Mouse (Mus musculus): ENCODE measurements around the gene Tyw1. TPM values are rescaled to one million over a fixed set of nuclear protein-coding genes. Genes with fewer than 3 reads are reported as not detected.

Tyw1 gene
- polyA plus RNA-seq (2012): 0.36 and 0.39 TPM in 2 replicates

DNA sequence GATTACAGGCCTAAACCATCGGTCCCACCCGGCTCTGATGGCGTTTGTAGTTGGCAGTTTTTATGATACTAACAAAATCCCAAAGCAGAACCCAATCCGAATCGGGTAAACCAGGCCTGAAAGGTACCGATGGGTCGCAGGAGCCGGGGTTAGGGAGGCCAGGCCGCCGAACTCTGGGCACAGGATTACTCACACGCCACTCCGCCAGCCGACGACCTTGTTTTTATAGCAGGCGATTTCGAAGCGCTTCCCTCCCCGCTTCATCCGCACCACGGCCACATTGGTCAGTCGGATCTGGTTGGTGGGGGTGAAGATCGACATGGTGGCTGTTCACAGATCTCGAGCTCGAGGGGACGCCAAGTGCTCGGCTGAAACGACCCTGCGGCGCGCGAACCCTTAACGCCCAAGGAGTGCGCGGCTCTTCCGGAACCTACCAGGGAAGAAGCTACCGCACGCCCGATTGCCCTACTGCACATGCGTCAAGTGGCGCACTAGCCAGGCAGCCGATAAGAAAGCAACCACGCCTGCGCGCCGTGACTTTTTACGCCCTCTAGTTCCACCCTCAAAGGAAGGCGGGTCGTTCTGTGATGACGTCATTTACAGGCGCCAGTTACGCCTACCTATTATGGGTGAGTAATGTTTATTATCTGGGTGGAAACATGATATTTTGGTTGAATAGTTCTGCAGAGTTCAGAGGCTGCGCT lies at the start of gene Tyw1, which contains the start of gene Sbds:
Tyw1 (plus strand) TSS at position 603 of the 704 bp plus-strand sequence.
Sbds (minus strand) TSS at position 514 of the 704 bp plus-strand sequence.
- H3K9me3 ChIP-seq (ENCODE audit: control insufficient read depth, low read length): no peaks in the 10 kb centered on the region
- TF ChIP-seq GATA1 (IDR thresholded peaks at IDR 0.05; ENCODE audit: low read length) (peak; percentile 87), TAL1 (IDR thresholded peaks at IDR 0.05; ENCODE audit: low read length) (no peak)
- peaks cover 44% of the 10 kb centered on the region for H3K36me3 ChIP-seq (ENCODE audit: control insufficient read depth)
- H3K27me3 ChIP-seq (ENCODE audit: control insufficient read depth): no peaks in the 10 kb centered on the region
- peaks cover 45% of the 10 kb centered on the region for H3K4me1 ChIP-seq (ENCODE audit: control insufficient read depth)
- peak within 1 kb of the TSS; percentile 92 for H3K4me3 ChIP-seq (replicated peaks)

DNA sequence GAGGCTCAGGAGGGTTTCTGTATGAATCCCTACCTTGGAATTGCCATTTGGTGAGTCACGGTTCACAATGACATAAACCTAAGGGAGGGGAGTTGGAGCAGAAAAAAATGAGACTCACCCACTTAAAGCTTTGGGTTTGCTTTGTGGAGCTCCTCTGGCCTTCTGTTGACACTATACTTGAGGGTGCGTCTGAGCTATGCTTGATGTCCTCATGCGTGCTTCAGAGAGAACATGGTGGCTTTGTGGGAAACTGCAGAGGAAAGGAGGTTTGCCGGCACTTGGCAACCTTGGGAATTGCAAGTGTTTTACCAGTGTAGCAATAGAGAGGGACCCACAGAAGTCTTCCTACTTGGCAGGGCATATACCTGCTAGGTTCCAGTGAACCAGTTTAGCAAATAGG lies 48.1 kb upstream of the Tyw1 start:
- no peak for TF ChIP-seq TAL1 (IDR thresholded peaks at IDR 0.05; ENCODE audit: low read length)
- TF ChIP-seq GATA1 (IDR thresholded peaks at IDR 0.05; ENCODE audit: low read length): no peak
- H3K27me3 ChIP-seq (ENCODE audit: control insufficient read depth): no peaks in the 10 kb centered on the region
- H3K4me1 ChIP-seq (ENCODE audit: control insufficient read depth): no peaks in the 10 kb centered on the region; the same call in 1 of the 2 replicates
- H3K9me3 ChIP-seq (ENCODE audit: control insufficient read depth, low read length): no peaks in the 10 kb centered on the region
- H3K36me3 ChIP-seq (ENCODE audit: control insufficient read depth): peaks cover 96% of the 10 kb centered on the region
- H3K4me3 ChIP-seq (replicated peaks): no peak overlapping the region

DNA sequence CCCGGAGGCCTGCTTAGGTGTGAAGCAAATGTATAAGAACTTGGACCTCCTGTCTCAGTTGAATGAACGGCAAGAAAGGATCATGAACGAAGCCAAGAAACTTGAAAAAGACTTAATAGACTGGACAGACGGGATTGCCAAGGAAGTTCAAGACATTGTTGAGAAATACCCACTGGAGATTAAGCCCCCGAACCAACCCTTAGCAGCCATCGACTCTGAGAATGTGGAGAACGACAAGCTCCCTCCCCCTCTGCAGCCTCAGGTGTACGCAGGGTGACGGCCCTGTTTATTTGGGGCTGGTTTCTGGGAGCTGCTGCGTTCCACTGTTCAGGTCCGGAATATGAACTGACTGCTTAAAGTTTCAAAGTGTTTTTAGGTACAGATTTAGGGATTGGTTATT lies 42.5 kb upstream of the Tyw1 start:
- TF ChIP-seq TAL1 (IDR thresholded peaks at IDR 0.05; ENCODE audit: low read length): no peak
- TF ChIP-seq GATA1 (IDR thresholded peaks at IDR 0.05; ENCODE audit: low read length): no peak
- Histone ChIP-seq H3K36me3 (ENCODE audit: control insufficient read depth) (peaks cover 79% of the 10 kb centered on the region), H3K9me3 (ENCODE audit: control insufficient read depth, low read length) (peaks cover 2% of the 10 kb centered on the region; the same call in 1 of the 2 replicates), H3K4me1 (ENCODE audit: control insufficient read depth) (no peaks in the 10 kb centered on the region; the same call in 1 of the 2 replicates), H3K4me3 (replicated peaks) (no peak overlapping the region), H3K27me3 (ENCODE audit: control insufficient read depth) (no peaks in the 10 kb centered on the region)

DNA sequence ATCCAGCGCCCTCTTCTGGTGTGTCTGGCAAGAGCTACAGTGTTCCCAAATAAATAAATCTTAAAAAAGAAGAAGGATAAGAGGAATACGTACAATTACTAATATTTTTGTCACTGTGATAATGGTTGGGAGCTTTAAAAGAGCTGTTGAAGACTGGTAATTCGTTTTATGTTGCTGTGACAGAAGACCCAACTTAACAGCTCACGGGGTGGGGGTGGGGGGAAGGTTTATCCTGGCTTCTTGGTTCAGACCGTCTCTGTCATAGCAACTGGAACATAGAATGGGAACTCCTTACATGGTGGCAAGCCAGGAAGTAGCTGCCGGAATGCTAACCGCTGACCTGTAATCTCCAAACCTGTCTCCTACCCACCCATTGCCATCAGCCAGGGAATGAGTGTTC lies 38.6 kb upstream of the Tyw1 start, which contains the start of gene Tmem248:
Tmem248 (plus strand) TSS at position 301 of the 400 bp plus-strand sequence.
- no peak for TF ChIP-seq GATA1 (IDR thresholded peaks at IDR 0.05; ENCODE audit: low read length)
- no peak for TF ChIP-seq TAL1 (IDR thresholded peaks at IDR 0.05; ENCODE audit: low read length)
- Histone ChIP-seq H3K27me3 (ENCODE audit: control insufficient read depth) (no peaks in the 10 kb centered on the region), H3K4me3 (replicated peaks) (no peak within 1 kb of the TSS), H3K4me1 (ENCODE audit: control insufficient read depth) (peaks cover 11% of the 10 kb centered on the region), H3K9me3 (ENCODE audit: control insufficient read depth, low read length) (peaks cover 5% of the 10 kb centered on the region; the same call in 1 of the 2 replicates), H3K36me3 (ENCODE audit: control insufficient read depth) (peaks cover 41% of the 10 kb centered on the region)

DNA sequence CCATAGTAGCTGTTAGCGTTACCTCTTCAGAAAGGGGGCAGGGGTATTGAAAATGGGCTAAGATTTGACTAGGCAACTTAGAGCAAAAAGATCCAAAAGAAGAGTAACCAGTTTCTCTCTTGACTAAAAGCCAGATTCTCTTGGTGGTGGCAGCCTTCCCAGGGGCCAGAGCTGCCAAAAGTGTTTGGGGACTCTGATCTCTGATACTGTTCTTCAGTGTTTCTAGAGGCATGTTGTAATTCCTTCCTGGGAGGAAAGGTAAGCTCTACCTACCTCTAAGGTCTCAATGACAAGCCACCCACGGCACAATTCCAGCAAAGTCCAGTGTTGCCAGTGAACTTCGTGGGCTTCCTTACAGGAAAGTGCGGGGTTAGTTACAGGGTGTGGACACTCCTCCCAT lies 38.0 kb upstream of the Tyw1 start:
- TF ChIP-seq GATA1 (IDR thresholded peaks at IDR 0.05; ENCODE audit: low read length) (no peak), TAL1 (IDR thresholded peaks at IDR 0.05; ENCODE audit: low read length) (no peak)
- peaks cover 5% of the 10 kb centered on the region; the same call in 1 of the 2 replicates for H3K9me3 ChIP-seq (ENCODE audit: control insufficient read depth, low read length)

DNA sequence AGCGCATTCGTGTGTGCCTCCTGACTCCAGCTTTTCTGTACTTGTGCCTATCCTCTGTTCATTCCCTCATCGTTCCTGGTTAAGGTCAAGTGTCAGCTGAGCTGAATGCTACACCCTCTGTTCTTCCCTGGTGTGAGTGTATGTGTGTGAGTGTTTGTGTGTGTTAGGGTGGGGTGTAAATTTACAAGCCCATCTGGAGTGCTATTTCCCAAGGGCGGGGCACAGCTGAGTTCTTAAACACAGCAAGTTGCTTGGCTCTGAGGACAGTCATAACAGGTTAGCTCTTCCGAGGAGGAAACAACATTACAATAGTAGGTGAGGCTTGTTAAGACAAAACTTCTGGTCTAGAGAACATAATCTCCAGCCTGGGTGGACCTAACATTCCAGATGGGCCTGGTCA lies 37.1 kb upstream of the Tyw1 start:
- H3K9me3 ChIP-seq (ENCODE audit: control insufficient read depth, low read length): peaks cover 5% of the 10 kb centered on the region; the same call in 1 of the 2 replicates
- peaks cover 19% of the 10 kb centered on the region for H3K4me1 ChIP-seq (ENCODE audit: control insufficient read depth)
- H3K36me3 ChIP-seq (ENCODE audit: control insufficient read depth): peaks cover 25% of the 10 kb centered on the region
- TF ChIP-seq TAL1 (IDR thresholded peaks at IDR 0.05; ENCODE audit: low read length) (no peak), GATA1 (IDR thresholded peaks at IDR 0.05; ENCODE audit: low read length) (no peak)
- no peak overlapping the region for H3K4me3 ChIP-seq (replicated peaks)
- H3K27me3 ChIP-seq (ENCODE audit: control insufficient read depth): no peaks in the 10 kb centered on the region

More for the DNA sequence above, 38.0 kb upstream of the Tyw1 start:
- peaks cover 13% of the 10 kb centered on the region for H3K4me1 ChIP-seq (ENCODE audit: control insufficient read depth)
- no peaks in the 10 kb centered on the region for H3K27me3 ChIP-seq (ENCODE audit: control insufficient read depth)
- peaks cover 35% of the 10 kb centered on the region for H3K36me3 ChIP-seq (ENCODE audit: control insufficient read depth)
- no peak overlapping the region for H3K4me3 ChIP-seq (replicated peaks)

DNA sequence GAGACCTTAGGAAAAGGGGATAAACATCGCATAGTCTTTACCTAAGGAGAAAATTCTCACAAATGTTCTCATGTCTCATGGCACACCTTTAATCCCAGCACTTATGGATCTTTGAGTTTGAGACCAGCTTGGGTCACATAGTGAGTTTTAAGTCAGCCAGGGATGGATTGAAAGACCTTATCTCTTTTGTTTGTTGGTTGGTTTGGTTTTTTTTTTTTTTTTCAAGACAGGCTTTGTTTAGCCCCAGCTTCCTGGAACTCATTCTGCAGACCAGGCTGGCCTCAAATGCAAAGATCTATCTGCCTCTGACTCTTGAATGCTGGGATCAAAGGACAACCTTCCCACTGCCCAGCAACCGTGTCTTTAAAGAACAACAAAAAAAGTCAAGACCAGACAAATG lies 34.1 kb upstream of the Tyw1 start:
- Histone ChIP-seq H3K4me1 (ENCODE audit: control insufficient read depth) (peaks cover 34% of the 10 kb centered on the region), H3K36me3 (ENCODE audit: control insufficient read depth) (peaks cover 26% of the 10 kb centered on the region), H3K9me3 (ENCODE audit: control insufficient read depth, low read length) (peaks cover 5% of the 10 kb centered on the region; the same call in 1 of the 2 replicates), H3K27me3 (ENCODE audit: control insufficient read depth) (no peaks in the 10 kb centered on the region), H3K4me3 (replicated peaks) (peak overlapping the region; percentile 95)
- TF ChIP-seq GATA1 (IDR thresholded peaks at IDR 0.05; ENCODE audit: low read length) (no peak), TAL1 (IDR thresholded peaks at IDR 0.05; ENCODE audit: low read length) (no peak)

DNA sequence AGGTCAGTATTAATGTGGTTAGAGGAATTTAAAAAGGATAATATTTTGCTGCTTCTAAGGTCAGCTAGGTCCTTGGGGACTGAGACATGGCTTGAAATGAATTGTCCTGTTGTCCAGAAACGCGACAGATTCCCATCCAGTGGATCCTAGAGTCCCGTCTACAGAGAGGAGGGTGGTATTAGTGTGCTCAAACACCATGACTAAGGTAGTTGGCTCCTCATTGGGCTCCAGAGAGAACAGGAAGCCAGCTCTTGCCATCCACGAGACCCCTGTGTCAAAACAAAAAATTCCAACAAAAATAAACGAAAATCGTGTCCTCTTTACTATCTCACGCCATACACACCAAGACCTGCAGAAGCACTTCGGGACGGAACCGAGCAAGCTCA lies 33.7 kb upstream of the Tyw1 start:
- Histone ChIP-seq H3K36me3 (ENCODE audit: control insufficient read depth) (peaks cover 30% of the 10 kb centered on the region), H3K4me3 (replicated peaks) (peak overlapping the region; percentile 95), H3K9me3 (ENCODE audit: control insufficient read depth, low read length) (peaks cover 5% of the 10 kb centered on the region; the same call in 1 of the 2 replicates), H3K27me3 (ENCODE audit: control insufficient read depth) (no peaks in the 10 kb centered on the region), H3K4me1 (ENCODE audit: control insufficient read depth) (peaks cover 35% of the 10 kb centered on the region)
- TF ChIP-seq TAL1 (IDR thresholded peaks at IDR 0.05; ENCODE audit: low read length) (no peak), GATA1 (IDR thresholded peaks at IDR 0.05; ENCODE audit: low read length) (no peak)

DNA sequence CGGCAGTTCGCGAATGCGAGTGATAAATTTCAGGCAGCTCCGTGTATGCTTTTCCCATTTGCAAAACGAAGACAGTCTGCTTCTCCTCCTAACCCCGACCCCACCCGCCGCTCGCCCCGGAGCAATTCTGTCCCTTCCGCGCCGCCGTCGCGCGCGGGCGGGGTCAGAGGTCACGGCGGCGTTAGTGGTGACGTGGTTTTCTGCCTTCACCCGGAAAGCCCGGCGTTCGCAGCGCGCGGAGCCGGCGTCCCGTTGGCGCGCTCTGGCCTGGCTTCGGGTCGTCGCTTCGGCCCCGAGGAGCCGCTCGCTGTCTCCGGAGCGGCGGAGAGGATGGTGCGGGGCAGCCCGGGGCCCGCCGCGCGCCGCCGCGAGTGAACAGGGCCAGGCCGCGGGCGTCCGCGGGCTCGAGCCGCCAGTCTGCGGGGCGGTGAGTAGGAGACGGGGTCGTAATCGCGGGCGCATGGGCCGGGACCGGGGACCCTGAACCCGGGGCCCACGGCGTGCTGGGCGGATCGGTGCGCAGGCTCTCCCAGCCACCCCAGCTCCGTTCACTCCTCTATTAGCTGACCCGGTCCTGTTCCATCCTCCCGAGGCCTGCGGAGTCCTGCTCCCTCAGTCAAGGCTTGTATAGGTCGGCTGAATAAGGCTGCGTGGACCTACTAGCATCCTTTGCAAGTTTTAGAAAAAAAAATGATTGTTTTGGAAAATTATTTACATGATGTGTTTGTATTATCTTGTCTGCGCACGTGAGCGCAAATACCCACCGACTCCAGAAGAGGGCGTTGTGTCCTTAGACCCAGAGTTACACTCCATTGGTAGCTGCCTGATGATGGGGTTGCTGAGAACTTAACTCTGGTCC lies 33.0 kb upstream of the Tyw1 start:
- TF ChIP-seq TAL1 (IDR thresholded peaks at IDR 0.05; ENCODE audit: low read length) (no peak), GATA1 (IDR thresholded peaks at IDR 0.05; ENCODE audit: low read length) (no peak)
- H3K9me3 ChIP-seq (ENCODE audit: control insufficient read depth, low read length): peaks cover 5% of the 10 kb centered on the region; the same call in 1 of the 2 replicates
- no peaks in the 10 kb centered on the region for H3K27me3 ChIP-seq (ENCODE audit: control insufficient read depth)
- peak overlapping the region; percentile 95 for H3K4me3 ChIP-seq (replicated peaks)
- H3K4me1 ChIP-seq (ENCODE audit: control insufficient read depth): peaks cover 39% of the 10 kb centered on the region
- peaks cover 34% of the 10 kb centered on the region for H3K36me3 ChIP-seq (ENCODE audit: control insufficient read depth)

All from erythroblast, embryonic 14.5 days (primary cell).